Mouse (Mus musculus) bone marrow, adult 2 months (tissue): Measurements from ENCODE around the gene Cd300e. TPM values are rescaled to one million over a fixed set of nuclear protein-coding genes. Genes with fewer than 3 reads are reported as not detected.
A peak's percentile ranks its signal among the peaks of the same experiment; 100 is the strongest.

Experiments
- H3K27ac ChIP-seq: fragments of 200-500 bp; 2 replicates; pipeline ENCODE4 v1.5.1; 2012; ENCODE audit warnings: low read depth, mild to moderate bottlenecking, control low read depth, inconsistent platforms, low read length; ENCODE audit not compliant: control insufficient read depth, poor library complexity, insufficient read depth
- H3K4me1 ChIP-seq: fragments of 200-500 bp; 2 replicates; pipeline ENCODE4 v1.6.1; 2011; ENCODE audit warnings: low read length; ENCODE audit not compliant: control insufficient read depth, insufficient read depth
- H3K4me3 ChIP-seq: fragments of 200-500 bp; replicated peaks from 2 replicates; pipeline ENCODE3; 2011; ENCODE audit warnings: mild to moderate bottlenecking, low read depth, low read length, control low read depth; ENCODE audit not compliant: control insufficient read depth
- CTCF ChIP-seq: fragments of 200-500 bp; IDR thresholded peaks from 2 replicates; pipeline ENCODE4 v1.5.1; 2011; ENCODE audit warnings: low read length, control low read depth; ENCODE audit not compliant: control insufficient read depth, insufficient read depth
- POLR2A ChIP-seq: fragments of 200-500 bp; IDR thresholded peaks from 2 replicates; pipeline ENCODE4 v1.6.1; 2011; ENCODE audit warnings: low read depth, mild to moderate bottlenecking, control low read depth, low read length, borderline replicate concordance; ENCODE audit not compliant: control insufficient read depth
- WGBS: fragments of 180-500 bp; shearing (Covaris S2); methylation state at CpG from one replicate; pipeline ENCODE4 v1.1.7; 2018; 5-methylcytosine and 5-hydroxymethylcytosine counted together
- polyA plus RNA-seq: library from polyadenylated mRNA; stranded (reverse); fragments of >200 nt; gene quantifications from 2 replicates; pipeline ENCODE4 v1.2.4, GENCODE M21; 2011; ENCODE audit warnings: low replicate concordance; ENCODE audit not compliant: missing spikeins, insufficient read depth, insufficient read length

Cd300e gene
- not detected in 2 replicates for polyA plus RNA-seq

- Histone ChIP-seq H3K4me1 (peaks cover 1% of the 10 kb centered on the region), H3K4me3 (no peak within 1 kb of the TSS), H3K27ac (no peak within 1 kb of the TSS)
- TF ChIP-seq CTCF (no peak), POLR2A (no peak)
- WGBS, result 2% methylated on average over 5 of the region's 5 CpGs
Measured at GRCm38 (mm10) chr11:115062077-115062476, at the start of gene Cd300e. TSS of gene Cd300e (minus strand) at chr11:115062177.

- H3K4me1 ChIP-seq, result peaks cover 3% of the 10 kb centered on the region; the same call in 1 of the 2 replicates
- H3K27ac ChIP-seq, result peak overlapping the region; percentile 46
- no peak overlapping the region for H3K4me3 ChIP-seq
- WGBS, result 23% methylated on average over 3 of the region's 5 CpGs
- no peak for TF ChIP-seq CTCF
- TF ChIP-seq POLR2A, result no peak
Measured at GRCm38 (mm10) chr11:115110271-115110670, 48.3 kb upstream of the Cd300e start.

- TF ChIP-seq CTCF, result no peak
- no peak for TF ChIP-seq POLR2A
- Histone ChIP-seq H3K4me3 (no peak overlapping the region), H3K4me1 (peaks cover 5% of the 10 kb centered on the region; the same call in 1 of the 2 replicates), H3K27ac (no peak overlapping the region)
- 88% methylated on average over 8 of the region's 8 CpGs for WGBS
Measured at GRCm38 (mm10) chr11:115108176-115108575, 46.2 kb upstream of the Cd300e start.

- Histone ChIP-seq H3K27ac (no peak overlapping the region), H3K4me1 (peaks cover 5% of the 10 kb centered on the region; the same call in 1 of the 2 replicates), H3K4me3 (no peak overlapping the region)
- no peak for TF ChIP-seq CTCF
- no peak for TF ChIP-seq POLR2A
- WGBS, result 53% methylated on average over 4 of the region's 4 CpGs
Measured at GRCm38 (mm10) chr11:115107403-115107916, 45.5 kb upstream of the Cd300e start.

- H3K27ac ChIP-seq, result no peak overlapping the region
- TF ChIP-seq POLR2A, result no peak
- no peak for TF ChIP-seq CTCF
- H3K4me3 ChIP-seq, result no peak overlapping the region
- WGBS, result 20% methylated on average over 2 of the region's 2 CpGs
- H3K4me1 ChIP-seq, result peaks cover 5% of the 10 kb centered on the region; the same call in 1 of the 2 replicates
Measured at GRCm38 (mm10) chr11:115106638-115107037, 44.7 kb upstream of the Cd300e start.

GRCm38 (mm10) chr11:115104769-115105563 lies 43.0 kb upstream of the Cd300e start:
- H3K4me1 ChIP-seq, result peaks cover 4% of the 10 kb centered on the region; the same call in 1 of the 2 replicates
- H3K27ac ChIP-seq, result no peak overlapping the region
- TF ChIP-seq CTCF (no peak), POLR2A (no peak)
- H3K4me3 ChIP-seq, result no peak overlapping the region
- WGBS, result 69% methylated on average over 8 of the region's 8 CpGs

GRCm38 (mm10) chr11:115103470-115104413 lies 41.8 kb upstream of the Cd300e start:
- Histone ChIP-seq H3K27ac (no peak overlapping the region), H3K4me1 (peaks cover 3% of the 10 kb centered on the region; the same call in 1 of the 2 replicates), H3K4me3 (no peak overlapping the region)
- TF ChIP-seq POLR2A (no peak), CTCF (no peak)
- WGBS, result 74% methylated on average over 25 of the region's 25 CpGs
